Mouse (Mus musculus) olfactory bulb, adult 2 months (tissue): ENCODE results near the gene Gm5901.

Experiments used
- CTCF ChIP-seq: fragments of 200-500 bp; IDR thresholded peaks from 2 replicates; pipeline ENCODE4 v1.5.1; 2012; ENCODE audit warnings: low read depth, mild to moderate bottlenecking, low read length, moderate library complexity; ENCODE audit not compliant: insufficient read depth
- POLR2A ChIP-seq: fragments of 200-500 bp; IDR thresholded peaks from 2 replicates; pipeline ENCODE4 v1.6.1; 2012; ENCODE audit warnings: mild to moderate bottlenecking, low read depth, low read length, moderate library complexity; ENCODE audit not compliant: insufficient read depth

- TF ChIP-seq CTCF (no peak), POLR2A (no peak)
These were observed 39.5 kb downstream of the Gm5901 start for GRCm38 (mm10) chr7:105414385-105414784.
